Mouse (Mus musculus) CH12.LX (cell line): ENCODE data around the gene Apoc2. TPM values are rescaled to one million over a fixed set of nuclear protein-coding genes. Genes with fewer than 3 reads are reported as not detected.

Experiments used
- DNase-seq: peaks from one replicate; pipeline ENCODE4 v3.0.0-alpha.2; 2013; ENCODE audit errors: extremely low read depth
- H3K27ac ChIP-seq: 2 replicates; pipeline ENCODE4 v1.5.1; 2012; ENCODE audit warnings: low read depth, mild to moderate bottlenecking, control low read depth, moderate library complexity; ENCODE audit not compliant: insufficient read depth
- H3K27me3 ChIP-seq: replicated peaks from 2 replicates; pipeline ENCODE3; 2012; ENCODE audit warnings: inconsistent platforms
- H3K36me3 ChIP-seq, 2 experiments: replicated peaks in 1 of 2; 2 replicates each; pipeline versions ENCODE3 to v1.6.1; 2012; ENCODE audit warnings: inconsistent platforms in 1 of 2, low read length in 1 of 2, mild to moderate bottlenecking in 1 of 2, mixed read lengths in 1 of 2, moderate library complexity in 1 of 2; ENCODE audit not compliant: control insufficient read depth in 1 of 2, insufficient read depth in 1 of 2
- H3K4me1 ChIP-seq, 2 experiments: 2 replicates each; pipeline ENCODE4 v1.6.1; 2012; ENCODE audit warnings: inconsistent platforms in 1 of 2, moderate library complexity in 1 of 2; ENCODE audit not compliant: insufficient read depth in 2 of 2, control insufficient read depth in 1 of 2
- H3K4me2 ChIP-seq: 2 replicates; pipeline ENCODE4 v1.6.1; 2012; ENCODE audit warnings: low read depth, mild to moderate bottlenecking, control low read depth; ENCODE audit not compliant: poor library complexity, insufficient read depth, severe bottlenecking
- H3K4me3 ChIP-seq, 3 experiments: fragments of 150-350 bp in 1 of 3; sonication (generic) in 1 of 3; replicated peaks in 1 of 3; 2 replicates each; pipeline versions ENCODE3 to v1.5.1; 2011 to 2012; ENCODE audit warnings: low read depth in 2 of 3, low read length in 2 of 3, mild to moderate bottlenecking in 2 of 3, moderate library complexity in 2 of 3, control low read depth in 1 of 3, improper control_type of control experiment in 1 of 3, inconsistent platforms in 1 of 3, mixed read lengths in 1 of 3; ENCODE audit not compliant: poor library complexity in 1 of 3
- H3K79me2 ChIP-seq: replicated peaks from 2 replicates; pipeline ENCODE4 v1.6.1; 2012; ENCODE audit warnings: mild to moderate bottlenecking, moderate library complexity; ENCODE audit not compliant: control insufficient read depth, poor library complexity, insufficient read depth, severe bottlenecking; ENCODE audit errors: extremely low read depth
- H3K9ac ChIP-seq: 2 replicates; pipeline ENCODE4 v1.6.1; 2012; ENCODE audit warnings: low read depth, mild to moderate bottlenecking, control low read depth, moderate library complexity; ENCODE audit not compliant: insufficient read depth
- H3K9me3 ChIP-seq: replicated peaks from 2 replicates; pipeline ENCODE3; 2012; ENCODE audit warnings: low read length, inconsistent platforms, mixed read lengths
- BHLHE40 ChIP-seq: IDR thresholded peaks from 2 replicates; pipeline ENCODE4 v1.6.1; 2011; ENCODE audit warnings: mild to moderate bottlenecking, low read depth, low read length, improper control_type of control experiment
- CHD2 ChIP-seq: IDR thresholded peaks from 2 replicates; pipeline ENCODE4 v1.6.1; 2011; ENCODE audit warnings: low read length, improper control_type of control experiment
- CTCF ChIP-seq, 2 experiments: IDR thresholded peaks in 1 of 2; conservative IDR thresholded peaks in 1 of 2; 2 replicates each; pipeline ENCODE4 v1.5.1; 2011 to 2012; ENCODE audit warnings: low read depth in 2 of 2, low read length in 2 of 2, improper control_type of control experiment in 1 of 2, inconsistent platforms in 1 of 2, mild to moderate bottlenecking in 1 of 2, moderate library complexity in 1 of 2
- E2F4 ChIP-seq: IDR thresholded peaks from 2 replicates; pipeline ENCODE4 v1.6.1; 2011; ENCODE audit warnings: low read depth, low read length, improper control_type of control experiment; ENCODE audit not compliant: insufficient replicate concordance
- EP300 ChIP-seq: IDR thresholded peaks from 2 replicates; pipeline ENCODE4 v1.6.1; 2011; ENCODE audit warnings: low read length, improper control_type of control experiment
- ETS1 ChIP-seq: conservative IDR thresholded peaks from 2 replicates; pipeline ENCODE4 v1.6.1; 2012; ENCODE audit warnings: low read depth, mild to moderate bottlenecking, inconsistent platforms, low read length, improper control_type of control experiment, moderate library complexity
- GABPA ChIP-seq: IDR thresholded peaks from 2 replicates; pipeline ENCODE4 v1.6.1; 2012; ENCODE audit warnings: low read depth, low read length, improper control_type of control experiment, inconsistent platforms; ENCODE audit not compliant: insufficient replicate concordance
- HCFC1 ChIP-seq: IDR thresholded peaks from 2 replicates; pipeline ENCODE4 v1.6.1; 2012; ENCODE audit warnings: low read depth, mild to moderate bottlenecking, inconsistent platforms, low read length, improper control_type of control experiment
- IRF4 ChIP-seq: IDR thresholded peaks from 2 replicates; pipeline ENCODE4 v1.6.1; 2014; ENCODE audit warnings: low read depth, mild to moderate bottlenecking, inconsistent platforms, low read length, improper control_type of control experiment
- JUN ChIP-seq: IDR thresholded peaks from 2 replicates; pipeline ENCODE4 v1.6.1; 2011; ENCODE audit warnings: low read depth, mild to moderate bottlenecking, low read length, improper control_type of control experiment, moderate library complexity; ENCODE audit not compliant: insufficient read depth
- JUND ChIP-seq: conservative IDR thresholded peaks from 2 replicates; pipeline ENCODE4 v1.6.1; 2011; ENCODE audit warnings: low read depth, low read length, improper control_type of control experiment
- MAFK ChIP-seq: IDR thresholded peaks from 2 replicates; pipeline ENCODE4 v1.6.1; 2011; ENCODE audit warnings: low read length, improper control_type of control experiment; ENCODE audit not compliant: insufficient replicate concordance
- MEF2A ChIP-seq: IDR thresholded peaks from 2 replicates; pipeline ENCODE4 v1.6.1; 2014; ENCODE audit warnings: low read depth, mild to moderate bottlenecking, inconsistent platforms, low read length, improper control_type of control experiment, borderline replicate concordance
- MYC ChIP-seq: IDR thresholded peaks from 2 replicates; pipeline ENCODE4 v1.6.1; 2011; ENCODE audit warnings: low read depth, mild to moderate bottlenecking, improper control_type of control experiment, low read length
- PAX5 ChIP-seq: IDR thresholded peaks from 2 replicates; pipeline ENCODE4 v1.6.1; 2012; ENCODE audit warnings: low read length, inconsistent platforms, mixed read lengths
- POLR2A ChIP-seq: IDR thresholded peaks from 2 replicates; pipeline ENCODE4 v1.6.1; 2011; ENCODE audit warnings: low read depth, mild to moderate bottlenecking, improper control_type of control experiment, low read length
- POLR2AphosphoS2 ChIP-seq: IDR thresholded peaks from 2 replicates; pipeline ENCODE4 v1.6.1; 2011; ENCODE audit warnings: low read depth, low read length, improper control_type of control experiment
- RAD21 ChIP-seq: IDR thresholded peaks from 2 replicates; pipeline ENCODE4 v1.6.1; 2011; ENCODE audit warnings: low read depth, mild to moderate bottlenecking, low read length, improper control_type of control experiment, moderate library complexity
- SIN3A ChIP-seq: IDR thresholded peaks from 2 replicates; pipeline ENCODE4 v1.6.1; 2012; ENCODE audit warnings: low read length, improper control_type of control experiment, inconsistent platforms
- SMC3 ChIP-seq: IDR thresholded peaks from 2 replicates; pipeline ENCODE4 v1.6.1; 2011; ENCODE audit warnings: low read depth, low read length, improper control_type of control experiment
- TBP ChIP-seq: conservative IDR thresholded peaks from 2 replicates; pipeline ENCODE4 v1.6.1; 2011; ENCODE audit warnings: low read depth, low read length, improper control_type of control experiment
- UBTF ChIP-seq: IDR thresholded peaks from 2 replicates; pipeline ENCODE4 v1.6.1; 2012; ENCODE audit warnings: low read depth, mild to moderate bottlenecking, inconsistent platforms, low read length, improper control_type of control experiment, moderate library complexity
- USF1 ChIP-seq: IDR thresholded peaks from 2 replicates; pipeline ENCODE4 v1.6.1; 2014; ENCODE audit warnings: low read depth, mild to moderate bottlenecking, inconsistent platforms, low read length, improper control_type of control experiment
- USF2 ChIP-seq: conservative IDR thresholded peaks from 2 replicates; pipeline ENCODE4 v1.6.1; 2011; ENCODE audit warnings: low read depth, low read length, improper control_type of control experiment
- ZC3H11A ChIP-seq: IDR thresholded peaks from 2 replicates; pipeline ENCODE4 v1.6.1; 2012; ENCODE audit warnings: low read depth, mild to moderate bottlenecking, inconsistent platforms, low read length, improper control_type of control experiment
- ZKSCAN1 ChIP-seq: IDR thresholded peaks from 2 replicates; pipeline ENCODE4 v1.6.1; 2012; ENCODE audit warnings: low read depth, inconsistent platforms, low read length, improper control_type of control experiment, borderline replicate concordance
- ZNF384 ChIP-seq: IDR thresholded peaks from 2 replicates; pipeline ENCODE4 v1.6.1; 2012; ENCODE audit warnings: low read depth, low read length, improper control_type of control experiment, inconsistent platforms
- dilution Hi-C: fragments of 300-500 bp; cut with MboI; formaldehyde crosslinking; loops from 2 replicates; pipeline ENCODE4 v1.14.3; 2020; ENCODE audit warnings: low sequenced_read_pairs; ENCODE audit not compliant: extremely low pct_unique_long_range_greater_than_20kb, extremely low pct_ligation_motif_present
- in situ Hi-C: fragments of 300-500 bp; cut with MboI; formaldehyde crosslinking; loops from 3 replicates; pipeline ENCODE4 v1.14.3; 2019; ENCODE audit warnings: low sequenced_read_pairs, low pct_ligation_motif_present, low pct_unique_long_range_greater_than_20kb, mixed read lengths
- polyA plus RNA-seq: library from polyadenylated mRNA; unstranded; fragments of >175 nt; gene quantifications from 2 replicates; pipeline ENCODE4 v1.2.1, GENCODE M21; 2012; ENCODE audit warnings: low read depth; ENCODE audit not compliant: insufficient read length
- total RNA-seq, 2 experiments: library from RNA; depleted of rRNA; stranded (reverse); fragments of 300-350 nt in 1 of 2; fragments of >200 nt in 1 of 2; gene quantifications; 2 replicates each; pipeline ENCODE4 v1.2.3; 2012 to 2014

The Apoc2 gene
- total and polyA plus RNA-seq, 3 experiments, result not detected

DNA sequence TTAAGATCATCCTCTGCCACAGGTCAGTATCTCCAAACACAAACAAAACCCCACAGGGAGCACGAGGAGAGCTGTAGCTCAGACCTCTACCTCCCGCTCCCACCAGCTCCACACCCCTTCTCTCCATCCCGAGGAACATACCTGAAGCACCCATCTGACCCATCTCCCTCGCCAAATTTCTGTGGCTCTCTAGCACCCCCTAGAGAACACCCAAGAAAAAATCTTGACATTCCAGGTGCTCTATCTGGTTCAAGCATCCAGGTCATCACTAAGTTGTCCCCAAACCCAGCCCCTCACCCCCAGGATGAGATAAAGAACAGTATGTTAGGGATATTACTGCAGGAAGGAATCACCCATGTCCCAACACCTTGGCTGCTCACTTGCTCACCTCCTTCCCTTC lies 35.5 kb upstream of the Apoc2 start:
- H3K4me3 ChIP-seq, result no peak overlapping the region
- in situ Hi-C loops, result loop anchor here (5.0 kb wide), 1 partner anchor 46 kb away; the partner anchor contains the start of gene Clptm1
- no peak overlapping the region for H3K9ac ChIP-seq
- H3K9me3 ChIP-seq, result no peaks in the 10 kb centered on the region
- H3K4me2 ChIP-seq, result no peak overlapping the region
- H3K27ac ChIP-seq, result no peak overlapping the region
- peaks cover 9 to 39% of the 10 kb centered on the region in 2 experiments; a peak in 3 of 4 replicates for H3K4me1 ChIP-seq
- dilution Hi-C loops, result no loop called here
- DNase-seq, result peak; percentile 45
- H3K79me2 ChIP-seq, result peaks cover 18% of the 10 kb centered on the region
- TF ChIP-seq TBP (no peak), JUND (no peak), ZKSCAN1 (no peak), HCFC1 (no peak), POLR2A (no peak), MAFK (no peak), ZC3H11A (no peak), E2F4 (no peak), RAD21 (peak; percentile 36), EP300 (no peak), GABPA (no peak), ETS1 (no peak), BHLHE40 (no peak), SMC3 (peak; percentile 29; the same call in 1 of the 2 replicates), JUN (no peak), SIN3A (no peak), POLR2AphosphoS2 (no peak), IRF4 (no peak), USF2 (no peak), CHD2 (no peak), PAX5 (no peak), CTCF (conservative IDR thresholded peaks at IDR 0.05 in 1 of 2, IDR thresholded peaks at IDR 0.05 in 1 of 2; ENCODE audit: low read depth in 2 of 2, low read length in 2 of 2) (peak; percentile 6 to 71; a peak in 2 of 4 replicates), ZNF384 (no peak), MEF2A (no peak), UBTF (no peak), USF1 (no peak), MYC (no peak)
- peaks cover 46 to 56% of the 10 kb centered on the region in 2 experiments for H3K36me3 ChIP-seq
- H3K27me3 ChIP-seq, result no peaks in the 10 kb centered on the region
